In genomic region chr4:87403354-87403753, GRCm38 (mm10) we compare ENCODE assay signal across 16 mouse cellular contexts.
DNase-seq lines count a peak whose midpoint lies in the region; ATAC-seq and TF ChIP-seq lines count a peak whose summit lies in the region.
"Had no signal": no experiment of that assay in that cellular context is flagged by ENCODE, and none has a peak within 500 bp of the region (broad histone marks: within the 10 kb centered on the region; RNA-seq: fewer than 3 reads in every experiment).

No protein-coding gene starts in this region.

- no peak for ATAC-seq in embryonic facial prominence, embryonic 15.5 days (ENCODE audit: insufficient number of reproducible peaks, low FRiP score, low TSS enrichment, low read depth)

- peak overlapping the region; percentile 27 for H3K4me2 ChIP-seq in embryonic facial prominence, embryonic 15.5 days (replicated peaks)
- H3K4me2 ChIP-seq: hindbrain, embryonic 12.5 days; limb, embryonic 12.5 days; liver, embryonic 15.5 days had no signal

- no peaks in the 10 kb centered on the region for H3K36me3 ChIP-seq in kidney, adult 2 months (ENCODE audit: control insufficient read depth, insufficient read depth, low read length)
- no peaks in the 10 kb centered on the region for H3K36me3 ChIP-seq in embryonic facial prominence, embryonic 15.5 days
- H3K36me3 ChIP-seq: hindbrain, embryonic 12.5 days; limb, embryonic 12.5 days; liver, embryonic 15.5 days; midbrain, embryonic 10.5 days had no signal

- WGBS in kidney, adult 2 months, result 21% methylated on average over 6 of the region's 6 CpGs
- WGBS in embryonic facial prominence, embryonic 15.5 days, result 7% methylated on average over 6 of the region's 6 CpGs

- DNase-seq in kidney, postnatal 14 days, result peak; percentile 24
- no peak for DNase-seq in kidney, adult 2 months
- peak; percentile 42 for DNase-seq in brain, embryonic 14.5 days (ENCODE audit: low read depth)
- DNase-seq in lung, postnatal 14 days, result peak; percentile 52
- no peak for DNase-seq in gastrocnemius, adult 2 months
- no peak for DNase-seq in cerebellum, adult 9-11 months
- no peak for DNase-seq in gastrocnemius, postnatal 10 days
- DNase-seq: cerebellum, adult 18-20 months; embryo, embryonic 11 days; kidney, postnatal 36 days; thymus, postnatal 14 days had no signal

- H3K9ac ChIP-seq in embryonic facial prominence, embryonic 15.5 days, result no peak overlapping the region
- H3K9ac ChIP-seq: hindbrain, embryonic 12.5 days; limb, embryonic 12.5 days; liver, embryonic 15.5 days had no signal

- H3K27ac ChIP-seq in kidney, adult 2 months (ENCODE audit: insufficient read depth, low read depth, low read length), result no peak overlapping the region
- H3K27ac ChIP-seq in embryonic facial prominence, embryonic 15.5 days (replicated peaks), result no peak overlapping the region
- no peak overlapping the region for H3K27ac ChIP-seq in gastrocnemius, adult 2 months
- H3K27ac ChIP-seq: hindbrain, embryonic 12.5 days; limb, embryonic 12.5 days; liver, embryonic 15.5 days; midbrain, embryonic 10.5 days had no signal

- no peaks in the 10 kb centered on the region for H3K27me3 ChIP-seq in kidney, adult 2 months (replicated peaks; ENCODE audit: control insufficient read depth, insufficient read depth, low read length)
- H3K27me3 ChIP-seq in embryonic facial prominence, embryonic 15.5 days, result no peaks in the 10 kb centered on the region
- H3K27me3 ChIP-seq: hindbrain, embryonic 12.5 days; limb, embryonic 12.5 days; liver, embryonic 15.5 days had no signal

- TF ChIP-seq CTCF in kidney, adult 2 months (conservative IDR thresholded peaks at IDR 0.05; ENCODE audit: insufficient read depth, insufficient read length, low read depth, low read length), result no peak
- TF ChIP-seq CTCF in brain, embryonic 14.5 days (IDR thresholded peaks at IDR 0.05; ENCODE audit: borderline replicate concordance, extremely low read depth, insufficient read depth, insufficient read length), result no peak
- no peak for TF ChIP-seq CTCF in gastrocnemius, adult 2 months (IDR thresholded peaks at IDR 0.05)

- no peaks in the 10 kb centered on the region for H3K9me3 ChIP-seq in embryonic facial prominence, embryonic 15.5 days (replicated peaks)
- H3K9me3 ChIP-seq: hindbrain, embryonic 12.5 days; limb, embryonic 12.5 days; liver, embryonic 15.5 days; midbrain, embryonic 10.5 days had no signal

- intact Hi-C loops in gastrocnemius, adult 2 months (cut with DNase I), result no loop called here

- no peak for TF ChIP-seq POLR2A in kidney, adult 2 months (IDR thresholded peaks at IDR 0.05; ENCODE audit: low read depth, low read length)
- TF ChIP-seq POLR2A in brain, embryonic 14.5 days (IDR thresholded peaks at IDR 0.05; ENCODE audit: borderline replicate concordance, extremely low read depth, insufficient read depth, insufficient read length, poor library complexity, severe bottlenecking), result no peak

- no peaks in the 10 kb centered on the region for H3K4me1 ChIP-seq in kidney, adult 2 months (ENCODE audit: control insufficient read depth, insufficient read depth, low read length)
- peaks cover 11% of the 10 kb centered on the region for H3K4me1 ChIP-seq in embryonic facial prominence, embryonic 15.5 days
- H3K4me1 ChIP-seq: liver, embryonic 15.5 days had no signal

- no peak overlapping the region for H3K4me3 ChIP-seq in kidney, adult 2 months (ENCODE audit: insufficient read depth, low read depth, low read length)
- H3K4me3 ChIP-seq in embryonic facial prominence, embryonic 15.5 days (replicated peaks), result no peak overlapping the region
- no peak overlapping the region for H3K4me3 ChIP-seq in gastrocnemius, adult 2 months
- H3K4me3 ChIP-seq: hindbrain, embryonic 12.5 days; limb, embryonic 12.5 days; liver, embryonic 15.5 days; midbrain, embryonic 10.5 days had no signal

Comparison
In these comparisons a context has a peak if more than half of its experiments do, and no peak if none do; other contexts are left out.
1. DNase-seq: peak in kidney, postnatal 14 days (single experiment), brain, embryonic 14.5 days (single experiment) and lung, postnatal 14 days (single experiment); none in kidney, adult 2 months (single experiment), gastrocnemius, adult 2 months (single experiment), cerebellum, adult 9-11 months (single experiment) and gastrocnemius, postnatal 10 days (single experiment).